Mouse (Mus musculus) cortical plate, adult 2 months (tissue): Measurements from ENCODE around the gene Fam83g. TPM values are rescaled to one million over a fixed set of nuclear protein-coding genes. Genes with fewer than 3 reads are reported as not detected.

Experiments used
- H3K27ac ChIP-seq: fragments of 200-500 bp; 2 replicates; pipeline ENCODE4 v1.5.1; 2012; ENCODE audit warnings: low read length, control low read depth, inconsistent platforms; ENCODE audit not compliant: insufficient read depth
- H3K4me1 ChIP-seq: fragments of 200-500 bp; 2 replicates; pipeline ENCODE4 v1.6.1; 2011; ENCODE audit warnings: low read length; ENCODE audit not compliant: control insufficient read depth, insufficient read depth
- H3K4me3 ChIP-seq: fragments of 200-500 bp; 2 replicates; pipeline ENCODE4 v1.5.1; 2011; ENCODE audit warnings: mild to moderate bottlenecking, low read length, control low read depth; ENCODE audit not compliant: insufficient read depth
- CTCF ChIP-seq: fragments of 200-500 bp; IDR thresholded peaks from 2 replicates; pipeline ENCODE4 v1.5.1; 2011; ENCODE audit warnings: mild to moderate bottlenecking, control low read depth, low read length; ENCODE audit not compliant: insufficient read depth; ENCODE audit errors: extremely low read depth
- POLR2A ChIP-seq: fragments of 200-500 bp; IDR thresholded peaks from 2 replicates; pipeline ENCODE4 v1.6.1; 2011; ENCODE audit warnings: mild to moderate bottlenecking, low read length, control low read depth; ENCODE audit not compliant: insufficient read depth; ENCODE audit errors: extremely low read depth
- polyA plus RNA-seq: library from polyadenylated mRNA; depleted of rRNA; stranded (reverse); fragments of >200 nt; gene quantifications from 2 replicates; pipeline ENCODE4 v1.2.3, GENCODE M21; 2012

Gene Fam83g
- polyA plus RNA-seq, 1 experiment, result 0.04 TPM

DNA sequence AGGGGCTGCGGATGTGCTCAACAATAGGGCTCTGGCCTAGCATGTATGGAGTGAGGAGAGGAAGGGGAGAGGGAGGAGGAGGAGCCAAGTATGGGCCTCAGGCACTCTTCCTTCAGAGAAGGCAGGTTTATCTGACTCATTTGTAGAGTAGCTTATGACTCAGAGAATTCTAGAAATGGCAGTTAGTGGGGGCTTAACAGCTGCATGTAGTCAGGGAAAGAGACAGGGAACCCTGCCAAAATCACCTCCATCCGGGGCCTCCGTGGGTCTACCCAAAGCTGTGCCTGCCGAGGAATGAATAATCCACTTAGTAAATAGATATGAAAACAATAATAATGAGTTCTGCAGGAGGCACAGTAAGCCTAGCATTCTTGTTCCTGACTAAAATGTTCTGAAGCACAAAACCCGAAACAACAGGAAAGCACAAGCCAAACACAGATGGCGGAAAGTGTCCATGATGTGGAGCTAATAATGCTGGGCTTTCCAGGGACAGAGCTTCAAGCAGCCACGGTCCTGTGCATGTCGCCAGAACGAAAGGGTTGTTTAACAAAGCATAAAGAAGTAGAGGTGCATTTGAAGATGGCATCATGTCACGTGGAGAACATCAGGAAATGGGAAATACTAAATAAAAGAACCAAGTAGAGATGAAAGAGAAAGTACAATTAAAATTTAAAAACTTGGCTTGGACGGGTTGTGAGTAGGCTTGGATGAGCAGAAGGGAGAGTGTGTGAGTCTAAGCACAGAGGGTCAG lies 39.1 kb upstream of the Fam83g start:
- Histone ChIP-seq H3K27ac (no peak overlapping the region), H3K4me1 (no peaks in the 10 kb centered on the region), H3K4me3 (no peak overlapping the region)
- no peak for TF ChIP-seq CTCF
- TF ChIP-seq POLR2A, result no peak

DNA sequence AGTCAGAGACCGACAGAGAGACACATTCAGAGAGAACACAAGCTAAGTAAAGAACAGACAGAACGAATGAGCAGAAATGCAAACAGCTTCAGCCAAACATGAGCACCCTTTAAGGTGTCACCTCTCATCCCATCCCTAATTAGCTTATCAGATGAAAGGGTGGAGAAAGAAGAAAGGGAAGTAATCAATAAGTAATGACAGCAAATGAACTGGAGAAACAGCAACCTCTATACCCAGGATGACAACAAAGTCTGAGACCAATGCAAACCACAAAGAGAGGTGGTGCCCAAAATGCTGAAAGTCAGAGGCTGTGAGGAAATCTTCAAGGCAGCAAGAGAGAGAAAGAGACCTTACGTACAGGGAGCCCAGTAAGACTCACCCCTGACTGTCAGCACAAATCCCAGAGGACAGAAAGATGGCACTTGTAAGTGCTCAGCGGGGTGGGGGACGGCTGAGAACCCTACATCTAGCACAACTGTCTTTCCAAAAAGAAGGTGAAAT lies 38.5 kb upstream of the Fam83g start:
- Histone ChIP-seq H3K4me1 (no peaks in the 10 kb centered on the region), H3K4me3 (no peak overlapping the region), H3K27ac (no peak overlapping the region)
- no peak for TF ChIP-seq CTCF
- TF ChIP-seq POLR2A, result no peak

DNA sequence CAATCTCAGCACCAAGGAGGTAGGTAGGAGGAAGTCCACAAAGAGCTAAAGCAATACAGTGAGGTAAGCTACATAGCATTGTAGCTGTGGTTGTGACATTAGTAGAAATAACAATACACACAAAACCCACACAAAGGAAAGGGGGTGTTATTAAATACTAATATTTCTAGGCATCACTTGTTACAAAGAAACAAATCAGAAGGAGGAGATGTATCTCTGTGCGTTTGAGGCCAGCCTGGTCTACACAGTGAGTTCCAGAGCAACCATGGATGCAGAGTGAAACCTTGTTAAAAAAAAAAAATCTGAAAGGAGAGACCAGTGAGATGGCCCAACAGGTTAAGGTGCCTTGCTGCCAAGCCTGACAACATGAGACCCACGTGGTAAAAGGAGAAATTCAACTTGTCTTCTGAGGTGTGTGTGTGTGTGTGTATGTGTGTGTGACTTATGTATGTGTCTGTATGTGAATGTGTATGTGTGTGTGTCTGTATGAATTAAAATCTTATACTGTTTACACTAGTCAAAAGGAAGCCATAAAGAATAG lies 37.3 kb upstream of the Fam83g start:
- Histone ChIP-seq H3K4me1 (no peaks in the 10 kb centered on the region), H3K27ac (no peak overlapping the region), H3K4me3 (no peak overlapping the region)
- TF ChIP-seq POLR2A (no peak), CTCF (no peak)

DNA sequence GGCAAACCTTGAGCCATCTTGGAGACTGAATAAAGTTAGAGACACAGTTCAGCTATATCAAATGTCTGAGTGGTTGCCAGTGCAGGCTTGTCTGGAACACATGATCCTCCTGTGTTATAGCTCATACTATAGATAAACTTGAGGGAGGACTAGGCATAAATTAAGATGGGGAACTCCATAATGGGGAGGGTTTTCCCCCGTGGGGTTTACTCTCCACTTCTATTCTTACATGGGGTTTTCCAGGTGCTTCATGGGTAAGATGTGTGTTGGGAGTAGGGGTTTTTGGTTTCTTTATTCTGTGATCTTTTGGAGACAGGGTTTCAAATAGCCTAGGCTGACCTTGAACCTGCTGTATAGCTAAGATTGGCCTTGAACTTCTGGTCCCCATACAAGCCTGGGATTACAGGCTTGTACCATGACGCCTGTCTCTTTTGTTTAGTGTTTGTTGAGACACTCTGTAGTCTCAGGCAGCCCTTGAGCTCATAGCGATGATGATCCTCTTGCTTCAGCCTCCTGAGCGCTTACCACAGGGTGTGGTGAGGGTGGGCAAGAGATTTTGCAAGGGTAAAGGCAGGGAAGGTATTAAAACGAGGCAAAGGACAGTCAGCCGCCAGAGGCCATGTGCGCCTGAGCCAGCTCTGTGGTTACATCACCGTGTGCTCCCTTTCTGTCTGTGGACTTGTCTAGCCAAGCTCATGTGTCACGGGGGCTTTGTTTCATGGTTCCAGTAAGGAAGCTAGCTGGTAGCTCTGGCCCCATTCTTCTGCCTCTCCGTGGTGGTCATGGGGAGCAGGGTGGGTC lies 36.6 kb upstream of the Fam83g start:
- no peaks in the 10 kb centered on the region for H3K4me1 ChIP-seq
- no peak for TF ChIP-seq CTCF

DNA sequence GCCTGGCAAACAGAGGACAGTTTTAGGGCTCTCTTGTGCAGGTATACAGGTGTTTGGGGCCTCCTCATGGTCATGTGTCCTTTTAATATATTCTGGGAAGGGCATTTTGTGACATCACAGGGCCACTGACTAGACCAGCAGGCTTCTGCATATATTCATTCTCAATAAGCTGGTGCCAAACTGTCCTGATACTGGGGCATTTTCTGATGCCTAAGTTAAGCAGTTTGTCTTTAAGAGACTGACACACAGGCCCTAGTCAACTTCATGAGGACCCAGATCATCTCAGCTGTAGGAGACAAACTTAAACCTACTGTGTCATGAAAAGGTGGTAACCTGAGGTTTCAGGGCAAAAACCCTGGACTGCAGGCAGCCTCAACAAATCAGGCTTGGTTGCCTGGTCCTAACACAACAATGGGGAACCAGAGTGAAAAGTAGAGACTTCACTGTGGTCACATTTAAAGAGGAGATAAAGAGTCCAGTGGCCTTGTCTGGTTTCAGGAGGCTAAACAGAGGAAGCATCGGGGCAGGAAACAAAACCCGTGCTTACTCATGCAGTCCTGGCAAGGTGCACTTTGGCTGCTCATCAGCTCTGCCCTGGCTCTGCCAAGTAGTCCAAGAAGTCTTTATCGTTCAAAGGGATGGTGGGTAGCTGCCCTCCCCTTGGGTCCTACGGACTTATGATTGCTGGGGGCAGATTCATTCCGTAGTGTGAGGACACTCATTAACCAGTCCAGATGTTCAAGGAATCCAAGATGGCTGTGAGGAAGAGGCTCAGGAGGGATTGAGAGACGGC lies 35.7 kb upstream of the Fam83g start:
- Histone ChIP-seq H3K4me3 (no peak overlapping the region), H3K27ac (no peak overlapping the region), H3K4me1 (no peaks in the 10 kb centered on the region)
- TF ChIP-seq CTCF (no peak), POLR2A (no peak)

More for the DNA sequence above, 36.6 kb upstream of the Fam83g start:
- Histone ChIP-seq H3K4me3 (no peak overlapping the region), H3K27ac (no peak overlapping the region)

DNA sequence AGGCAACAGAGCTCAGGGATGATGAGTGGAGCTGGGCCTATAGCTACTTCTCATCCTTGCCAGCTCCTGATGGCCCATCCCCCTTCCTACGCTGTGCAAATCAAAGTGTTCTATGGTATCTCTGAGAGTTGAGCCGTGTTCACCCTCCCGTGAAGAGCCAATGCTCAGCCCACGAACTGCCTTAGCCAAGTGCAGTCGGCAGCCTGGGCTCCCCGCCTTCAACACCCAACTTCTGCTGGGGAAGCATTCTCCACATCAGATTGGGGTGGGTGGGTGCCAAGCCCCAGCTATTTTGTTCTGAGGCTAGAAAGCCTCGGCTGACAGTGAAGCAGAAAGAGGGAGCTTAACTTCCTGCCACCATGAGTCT lies 35.2 kb upstream of the Fam83g start:
- H3K27ac ChIP-seq, result no peak overlapping the region
- no peak for TF ChIP-seq CTCF
- TF ChIP-seq POLR2A, result no peak
- H3K4me3 ChIP-seq, result no peak overlapping the region

DNA sequence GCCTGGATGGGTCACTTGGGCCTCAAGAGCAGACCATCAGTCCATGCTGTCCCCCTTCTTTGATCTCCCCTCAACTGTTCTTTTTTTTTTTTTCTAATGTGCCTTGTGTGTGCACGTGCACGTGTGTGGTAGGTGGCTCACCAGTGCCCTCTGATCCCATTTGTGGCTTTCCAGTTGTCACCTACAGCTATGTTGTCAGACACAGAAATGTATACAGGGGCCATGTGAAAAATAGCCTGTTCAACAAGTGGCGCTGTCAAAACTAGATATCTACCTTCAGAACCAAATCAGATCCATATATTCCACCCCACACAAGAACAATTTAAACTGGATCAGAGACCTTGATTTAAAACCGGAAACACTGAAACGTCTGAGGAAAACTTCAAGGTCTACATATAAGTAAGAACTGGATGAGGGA lies 34.7 kb upstream of the Fam83g start:
- Histone ChIP-seq H3K4me1 (no peaks in the 10 kb centered on the region), H3K4me3 (no peak overlapping the region), H3K27ac (no peak overlapping the region)
- TF ChIP-seq CTCF, result no peak
- no peak for TF ChIP-seq POLR2A

More for the DNA sequence above, 35.2 kb upstream of the Fam83g start:
- no peaks in the 10 kb centered on the region for H3K4me1 ChIP-seq

DNA sequence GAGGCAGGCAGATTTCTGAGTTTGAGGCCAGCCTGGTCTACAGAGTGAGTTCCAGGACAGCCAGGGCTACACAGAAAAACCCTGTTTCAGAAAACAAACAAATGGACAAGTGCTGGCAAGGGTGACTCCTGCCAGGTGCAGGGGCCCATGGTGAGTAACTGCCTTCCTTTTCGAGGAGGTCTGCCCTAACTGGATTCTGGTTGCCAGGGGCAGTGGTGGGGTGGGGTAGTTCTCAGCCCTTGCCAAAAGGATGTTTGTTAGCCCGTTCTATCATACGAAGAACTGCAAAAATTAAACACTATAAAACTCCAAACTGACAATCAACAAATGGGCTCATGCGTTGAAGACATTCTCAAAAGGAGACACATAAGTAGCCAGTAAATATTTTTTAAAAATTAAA lies 34.3 kb upstream of the Fam83g start:
- Histone ChIP-seq H3K27ac (no peak overlapping the region), H3K4me1 (no peaks in the 10 kb centered on the region), H3K4me3 (no peak overlapping the region)
- TF ChIP-seq POLR2A (no peak), CTCF (no peak)
